Mouse (Mus musculus) embryo, embryonic 11 days (tissue): Measurements from ENCODE around the gene Nt5c2.
"Not testable (repeated sequence)": the region's sequence is repeated elsewhere in the genome, so short reads cannot be mapped to it uniquely, and the experiment has no call there.

ENCODE experiments used
- DNase-seq: peaks from one replicate; pipeline ENCODE4 v3.0.0-alpha.2; 2015

The Nt5c2 gene

GRCm38 (mm10) chr19:47015965-47016364, 1.0 kb upstream of the Nt5c2 start:
- DNase-seq: no peak

DNA sequence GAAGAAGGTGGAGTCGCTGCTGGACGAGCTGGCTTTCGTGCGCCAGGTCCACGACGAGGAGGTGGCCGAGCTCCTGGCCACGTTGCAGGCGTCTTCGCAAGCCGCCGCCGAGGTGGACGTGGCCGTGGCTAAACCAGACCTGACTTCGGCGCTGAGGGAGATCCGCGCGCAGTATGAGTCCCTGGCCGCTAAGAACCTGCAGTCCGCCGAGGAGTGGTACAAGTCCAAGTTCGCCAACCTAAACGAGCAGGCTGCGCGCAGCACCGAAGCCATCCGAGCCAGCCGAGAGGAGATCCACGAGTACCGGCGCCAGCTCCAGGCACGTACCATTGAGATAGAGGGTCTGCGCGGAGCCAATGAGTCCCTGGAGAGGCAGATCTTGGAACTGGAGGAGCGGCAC, 443 bp upstream of the Nt5c2 start:
- no peak for DNase-seq

DNA sequence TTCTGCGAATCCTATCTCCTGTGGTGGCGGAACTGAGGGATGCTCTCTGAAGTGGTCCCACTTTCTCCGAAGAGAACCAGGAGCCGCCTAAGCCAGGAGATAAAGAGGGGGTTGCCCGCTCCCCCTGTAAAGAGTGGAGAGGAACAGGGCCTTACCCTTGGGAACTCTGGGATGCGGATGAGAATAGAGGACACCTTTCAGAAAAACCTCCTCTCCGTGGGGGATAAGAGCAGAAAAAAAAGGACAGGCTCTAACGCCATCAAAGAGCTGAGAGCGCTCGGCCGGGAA, 850 bp downstream of the Nt5c2 start:
- DNase-seq: no peak

DNA sequence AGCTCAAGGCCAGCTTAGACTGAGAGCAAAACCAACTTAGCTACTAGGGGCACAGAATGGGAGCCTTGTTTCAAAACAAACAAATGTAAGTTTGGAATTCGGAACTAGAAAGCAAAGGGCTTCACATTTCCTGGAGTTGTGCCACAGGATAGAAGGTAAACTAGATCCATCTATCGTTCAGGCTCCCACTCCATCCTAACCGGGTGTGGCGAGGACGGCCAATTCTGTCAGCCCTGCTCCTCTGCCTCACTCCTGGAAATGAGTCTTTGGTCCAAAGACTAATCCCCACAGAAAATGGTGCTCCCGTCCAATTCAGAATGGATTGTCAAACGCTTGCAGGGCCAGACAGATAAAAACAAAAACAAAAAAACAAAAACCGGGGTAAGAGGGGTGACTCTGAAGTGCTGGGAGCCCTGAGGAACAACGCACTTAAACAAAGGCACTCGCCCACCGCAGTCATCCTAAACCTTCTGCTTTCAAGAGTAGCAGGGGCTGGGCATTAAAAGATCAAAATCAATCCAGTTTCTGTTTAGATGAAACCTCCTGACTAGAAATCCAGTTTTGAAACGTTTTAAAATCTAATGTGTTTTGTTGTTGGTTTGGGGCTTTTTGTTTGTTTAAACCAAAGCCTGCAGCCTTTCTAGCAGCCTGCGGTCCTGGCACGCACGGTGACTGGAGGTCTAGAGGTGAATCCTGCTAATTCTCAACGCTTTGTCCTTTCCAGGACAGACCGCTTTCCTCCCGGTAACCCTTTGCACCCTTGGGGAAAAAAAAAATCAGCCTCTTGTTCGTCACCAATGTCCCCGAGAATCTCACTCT, 1.4 kb downstream of the Nt5c2 start:
- no peak for DNase-seq

DNA sequence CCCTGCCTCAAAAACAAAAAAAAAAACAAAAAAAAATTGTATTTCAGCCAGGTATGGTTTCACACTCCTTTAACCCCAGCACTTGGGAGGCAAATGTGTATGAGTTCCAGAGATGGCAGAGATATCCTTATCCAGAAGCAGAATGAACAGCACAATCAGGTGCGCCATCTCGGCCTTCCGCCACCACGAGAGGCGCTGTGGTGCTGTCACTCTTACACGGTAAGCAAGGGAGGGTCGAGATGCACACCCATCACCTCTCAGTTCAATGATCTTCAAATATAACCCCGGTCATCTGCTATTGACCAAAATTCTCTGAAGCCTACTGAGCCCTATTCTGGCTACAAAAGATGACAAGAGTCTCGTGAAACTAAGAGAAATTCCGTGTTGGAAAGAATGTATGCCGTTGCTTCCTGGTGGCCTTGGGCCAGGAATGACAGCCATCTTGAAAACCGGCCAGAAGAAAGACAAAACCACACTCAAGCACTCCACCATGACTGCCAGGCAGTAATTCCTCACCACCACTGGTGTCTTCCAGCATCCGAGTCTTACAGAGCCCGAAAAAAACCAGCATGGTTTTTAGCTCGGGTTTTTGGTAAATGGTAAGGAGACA, 2.3 kb downstream of the Nt5c2 start:
- no peak for DNase-seq

GRCm38 (mm10) chr19:47009943-47010342, 5.0 kb downstream of the Nt5c2 start:
- no peak for DNase-seq

DNA sequence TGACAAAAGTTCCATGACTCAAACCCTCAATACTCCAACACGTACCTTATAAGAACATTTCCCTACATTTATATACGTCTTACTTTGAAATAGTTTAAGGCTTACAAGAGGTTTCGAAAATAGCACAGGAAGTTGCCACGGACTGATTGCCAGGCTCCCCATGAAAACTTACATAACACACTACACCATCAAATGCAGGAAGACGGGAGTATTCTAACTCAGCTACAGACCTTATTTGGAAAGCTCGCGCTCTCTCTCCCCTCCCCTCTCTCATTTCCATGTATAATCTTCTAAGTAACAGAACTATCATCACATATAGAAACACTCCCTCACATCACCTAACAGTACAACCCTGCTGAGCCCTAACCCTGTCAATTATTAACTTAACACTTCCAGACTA, 5.5 kb downstream of the Nt5c2 start:
- DNase-seq: no peak

DNA sequence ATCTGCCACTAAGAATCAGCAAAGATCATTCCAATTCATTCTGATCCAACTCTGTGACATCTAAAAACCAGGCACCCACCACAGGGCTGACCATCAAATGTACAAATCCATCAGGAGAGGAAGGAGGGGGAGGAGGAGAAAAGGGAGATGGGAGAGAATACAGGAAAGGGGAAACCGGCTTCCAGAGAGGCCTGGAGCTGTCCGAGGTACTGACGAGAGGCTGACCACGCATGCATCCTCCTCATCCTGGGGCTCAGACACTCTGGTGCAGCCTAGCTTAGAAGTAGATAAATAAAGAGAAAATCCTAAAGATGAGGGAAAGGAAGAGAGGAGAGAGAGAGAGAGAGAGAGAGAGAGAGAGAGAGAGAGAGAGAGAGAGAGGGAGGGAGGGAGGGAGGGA, 8.6 kb downstream of the Nt5c2 start:
- peak; percentile 77 for DNase-seq

DNA sequence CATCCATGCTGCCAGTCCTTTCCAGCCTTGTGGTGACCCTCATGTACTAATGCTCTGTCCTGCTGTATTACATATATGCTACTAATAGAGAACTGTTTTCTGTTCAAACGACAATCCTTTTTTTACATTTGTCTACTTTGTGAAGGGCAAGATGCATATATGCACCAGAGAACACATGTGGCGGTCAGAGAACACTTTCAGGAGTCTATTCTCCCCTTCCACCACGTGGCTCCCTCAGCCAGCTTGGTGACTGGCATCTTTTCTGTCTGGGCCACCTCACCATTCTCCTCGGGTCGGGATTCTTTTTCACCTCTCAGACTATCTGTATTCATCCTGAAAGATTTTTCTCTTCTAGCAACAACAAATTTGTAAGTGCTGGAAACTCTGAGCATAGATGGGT, 9.1 kb downstream of the Nt5c2 start:
- no peak for DNase-seq

DNA sequence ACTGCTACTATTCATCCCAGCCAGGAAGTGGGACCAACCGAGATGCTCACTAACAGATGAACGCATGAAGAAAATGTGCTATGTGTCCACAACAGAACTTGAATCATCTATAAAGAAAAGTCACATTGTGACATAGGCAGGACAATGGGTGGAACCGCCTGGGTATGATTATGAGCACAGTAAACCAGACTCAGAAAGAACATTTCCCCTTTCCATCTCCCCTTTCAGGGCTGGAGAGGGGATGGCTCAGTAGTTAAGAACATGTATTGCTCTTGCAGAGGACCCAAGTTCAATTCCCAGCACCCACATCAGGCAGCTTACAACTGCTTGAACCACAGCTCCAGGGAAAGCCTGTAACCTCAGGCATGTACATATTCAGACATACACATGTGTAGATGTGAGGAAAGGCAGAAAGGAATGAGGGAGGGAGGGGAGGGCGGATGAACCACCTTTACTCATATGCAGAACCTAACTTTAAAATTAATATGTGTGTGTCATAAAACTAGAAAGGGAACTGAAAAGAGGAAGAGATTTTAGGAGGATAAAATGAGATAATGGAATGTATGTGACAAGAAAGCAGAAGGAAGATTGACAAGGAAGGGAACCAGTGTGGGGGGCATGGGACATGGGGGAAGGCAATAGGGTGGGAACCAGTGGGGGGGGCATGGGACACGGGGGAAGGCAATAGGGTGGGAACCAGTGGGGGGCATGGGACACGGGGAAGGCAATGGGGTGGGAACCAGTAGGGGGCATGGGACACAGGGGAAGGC, 11.0 kb downstream of the Nt5c2 start:
- no peak for DNase-seq

- not testable (repeated sequence) for DNase-seq
Observed at GRCm38 (mm10) chr19:47000357-47000756, 14.6 kb downstream of the Nt5c2 start.

GRCm38 (mm10) chr19:46999753-47000152, 15.2 kb downstream of the Nt5c2 start:
- no peak for DNase-seq

DNA sequence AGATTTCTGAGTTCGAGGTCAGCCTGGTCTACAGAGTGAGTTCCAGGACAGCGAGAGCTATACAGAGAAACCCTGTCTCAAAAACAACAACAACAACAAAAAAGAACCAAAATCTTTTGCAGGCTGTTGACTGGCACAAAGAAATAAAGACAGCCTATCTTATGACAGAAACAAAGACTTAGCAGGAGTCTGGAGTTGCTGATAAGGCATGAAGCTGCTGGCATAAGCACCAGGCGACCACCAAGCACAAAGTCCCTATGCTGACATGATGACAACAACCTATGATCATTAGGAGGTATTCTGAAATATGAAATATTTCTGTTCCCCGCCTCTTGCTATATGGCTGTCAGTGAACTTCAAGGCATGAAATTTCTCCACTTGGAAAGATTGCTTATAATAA, 16.0 kb downstream of the Nt5c2 start:
- DNase-seq: no peak

DNA sequence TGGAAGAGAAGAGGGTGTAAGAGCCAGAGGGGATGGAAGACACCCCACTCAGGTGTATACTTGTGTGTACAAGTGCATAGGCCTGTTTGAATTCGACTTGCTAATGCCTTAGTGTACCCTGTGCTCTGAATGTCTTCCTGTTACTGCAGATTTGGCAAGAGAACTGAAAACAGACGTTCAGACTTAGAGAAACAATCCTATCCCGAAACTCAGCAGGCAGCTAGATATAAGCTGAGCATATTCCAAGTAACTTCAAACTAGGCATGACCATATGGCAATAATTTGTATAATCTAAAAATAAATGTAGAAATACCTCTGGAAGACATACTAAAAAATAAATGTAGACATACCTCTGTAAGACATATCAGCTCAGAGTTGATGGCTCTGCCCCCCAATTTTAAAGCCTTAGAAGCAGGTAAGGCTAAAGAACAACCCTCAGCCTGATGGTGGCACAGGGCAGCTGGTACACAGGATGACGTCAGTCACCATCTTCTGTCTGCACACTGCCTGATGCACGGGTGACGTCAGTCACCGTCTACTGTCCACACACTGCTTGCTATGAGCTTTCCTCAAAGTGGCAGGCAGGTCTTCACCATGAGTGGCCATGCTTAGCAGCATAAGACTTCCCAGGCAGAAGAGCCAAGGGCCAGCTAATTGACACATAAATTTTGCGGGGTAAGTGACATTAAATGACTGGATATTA, 16.6 kb downstream of the Nt5c2 start:
- no peak for DNase-seq

GRCm38 (mm10) chr19:46996095-46996494, 18.9 kb downstream of the Nt5c2 start:
- DNase-seq: no peak

DNA sequence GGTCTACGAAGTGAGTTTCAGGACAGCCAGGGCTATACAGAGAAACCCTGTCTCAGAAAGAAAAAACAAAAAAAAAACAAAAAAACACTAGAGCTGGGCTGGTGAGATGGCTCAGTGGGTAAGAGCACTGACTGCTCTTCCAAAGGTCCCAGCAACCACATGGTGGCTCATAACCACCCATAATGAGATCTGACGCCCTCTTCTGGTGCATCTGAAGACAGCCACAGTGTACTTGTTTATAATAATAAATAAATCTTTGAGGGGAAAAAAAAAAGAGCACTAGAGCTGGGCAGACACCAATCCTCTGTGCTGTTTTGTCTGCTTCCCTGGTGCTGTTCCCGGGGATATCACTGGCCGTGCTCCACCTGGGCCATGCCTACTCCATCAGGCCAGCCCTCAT, 22.6 kb downstream of the Nt5c2 start:
- DNase-seq: not testable (repeated sequence)

- DNase-seq: peak; percentile 83
Observed at GRCm38 (mm10) chr19:46991145-46991544, 23.8 kb downstream of the Nt5c2 start.

DNA sequence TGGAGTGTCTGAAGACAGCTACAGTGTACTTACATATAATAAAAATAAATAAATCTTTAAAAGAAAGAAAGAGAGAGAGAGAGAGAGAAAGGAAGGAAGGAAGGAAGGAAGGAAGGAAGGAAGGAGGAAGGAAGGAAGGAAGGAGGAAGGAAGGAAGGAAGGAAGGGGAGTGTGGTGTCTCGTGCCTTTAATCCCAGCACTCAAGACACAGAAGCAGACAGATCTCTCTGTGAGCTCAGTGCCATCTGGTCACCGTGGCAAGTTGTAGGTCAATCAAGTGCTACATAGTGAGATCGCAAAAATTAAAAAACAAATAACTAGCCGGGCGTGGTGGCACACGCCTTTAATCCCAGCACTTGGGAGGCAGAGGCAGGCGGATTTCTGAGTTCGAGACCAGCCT, 24.3 kb downstream of the Nt5c2 start:
- DNase-seq: not testable (repeated sequence)

- no peak for DNase-seq
Observed at GRCm38 (mm10) chr19:46990153-46990518, 24.8 kb downstream of the Nt5c2 start.

DNA sequence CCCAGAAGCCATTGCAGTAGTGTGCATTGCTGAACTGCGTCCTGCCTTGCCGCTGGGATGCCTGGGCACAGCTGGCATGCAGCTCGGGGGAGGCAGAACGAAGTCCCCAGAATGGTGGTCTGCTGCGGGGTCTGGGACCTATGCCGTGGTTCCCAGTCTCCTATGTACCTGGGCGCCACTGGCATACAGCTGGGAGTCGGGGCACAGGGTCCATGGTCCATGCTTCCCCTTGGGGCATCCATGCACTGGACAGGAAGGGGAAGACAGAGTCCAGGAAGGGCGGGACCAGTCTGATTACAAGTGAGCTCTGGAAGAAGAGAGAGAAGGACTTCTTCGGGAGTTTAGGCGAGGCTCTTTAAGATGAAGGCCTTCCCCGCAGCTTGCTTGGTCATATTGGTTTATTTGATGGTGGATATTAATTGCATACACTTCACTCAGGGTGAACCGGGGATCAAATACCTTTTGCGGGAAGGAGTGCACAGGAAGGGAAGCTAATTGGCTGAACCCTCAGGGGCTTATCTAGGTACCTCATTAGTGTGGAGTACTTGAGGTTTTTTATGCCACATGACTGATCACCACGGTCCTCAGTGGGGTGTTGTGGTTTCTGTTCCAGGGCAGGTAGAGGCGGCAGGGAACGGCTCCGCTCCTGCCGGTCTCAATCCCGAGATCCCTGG, 25.3 kb downstream of the Nt5c2 start:
- DNase-seq: no peak

- peak; percentile 16 for DNase-seq
Observed at GRCm38 (mm10) chr19:46988231-46989087, 26.5 kb downstream of the Nt5c2 start.

GRCm38 (mm10) chr19:46987646-46988045, 27.3 kb downstream of the Nt5c2 start:
- DNase-seq: no peak
